Mouse (Mus musculus) ES-E14 (cell line): ENCODE measurements around the gene Cpne4.

ENCODE experiments used
- CHD2 ChIP-seq: IDR thresholded peaks from 2 replicates; pipeline ENCODE4 v1.6.1; 2014; ENCODE audit warnings: mild to moderate bottlenecking, low read depth, low read length, inconsistent platforms
- HCFC1 ChIP-seq: IDR thresholded peaks from 2 replicates; pipeline ENCODE4 v1.6.1; 2012; ENCODE audit warnings: low read length, inconsistent platforms, borderline replicate concordance; ENCODE audit not compliant: insufficient read depth

GRCm38 (mm10) chr9:104515187-104515586, 31.9 kb upstream of the Cpne4 start:
- TF ChIP-seq HCFC1 (no peak), CHD2 (no peak)
